Mouse (Mus musculus) embryonic facial prominence, embryonic 13.5 days (tissue): Measurements from ENCODE around the gene Cdkal1. TPM values are rescaled to one million over a fixed set of nuclear protein-coding genes. Genes with fewer than 3 reads are reported as not detected.

Experiments
- ATAC-seq: fragments of 200-750 bp; cut with Nextera tagmentation; 2 replicates; pipeline ENCODE4 v1.8.0; 2017; ENCODE audit warnings: low read depth; ENCODE audit not compliant: insufficient number of reproducible peaks, insufficient read depth, low FRiP score, low TSS enrichment
- H3K27ac ChIP-seq: fragments of 300-500 bp; sonication (generic); 2 replicates; pipeline ENCODE4 v1.5.1; 2015; ENCODE audit warnings: moderate library complexity, mild to moderate bottlenecking, inconsistent platforms
- H3K27me3 ChIP-seq: fragments of 300-500 bp; sonication (generic); 2 replicates; pipeline ENCODE4 v1.6.1; 2015; ENCODE audit warnings: mild to moderate bottlenecking, inconsistent platforms
- H3K36me3 ChIP-seq: fragments of 300-500 bp; sonication (generic); 2 replicates; pipeline ENCODE4 v1.6.1; 2015; ENCODE audit warnings: mild to moderate bottlenecking, inconsistent platforms
- H3K4me1 ChIP-seq: fragments of 300-500 bp; sonication (generic); 2 replicates; pipeline ENCODE4 v1.6.1; 2015; ENCODE audit warnings: inconsistent platforms
- H3K4me2 ChIP-seq: fragments of 300-500 bp; sonication (generic); 2 replicates; pipeline ENCODE4 v1.6.1; 2015; ENCODE audit warnings: moderate library complexity, mild to moderate bottlenecking, inconsistent platforms
- H3K4me3 ChIP-seq: fragments of 300-500 bp; sonication (generic); 2 replicates; pipeline ENCODE4 v1.5.1; 2015; ENCODE audit warnings: mild to moderate bottlenecking, inconsistent platforms
- H3K9ac ChIP-seq: fragments of 300-500 bp; sonication (generic); 2 replicates; pipeline ENCODE4 v1.6.1; 2015; ENCODE audit warnings: mild to moderate bottlenecking, inconsistent platforms
- H3K9me3 ChIP-seq: fragments of 300-500 bp; sonication (generic); 2 replicates; pipeline ENCODE4 v1.6.1; 2016; ENCODE audit warnings: inconsistent platforms
- WGBS: fragments of 180-500 bp; shearing (Covaris S2); methylation state at CpG from one replicate; pipeline ENCODE4 v1.1.7; 2015; ENCODE audit warnings: mixed read lengths; 5-methylcytosine and 5-hydroxymethylcytosine counted together
- polyA plus RNA-seq: library from polyadenylated mRNA; unstranded; fragments of >200 nt; fragmentation: Nextera tagmentation; extraction: Ambion mirVana; gene quantifications from 2 replicates; pipeline ENCODE4 v1.2.1, GENCODE M21; 2015

Gene Cdkal1
- polyA plus RNA-seq, 1 experiment from 2014 or later = 34.0 TPM

DNA sequence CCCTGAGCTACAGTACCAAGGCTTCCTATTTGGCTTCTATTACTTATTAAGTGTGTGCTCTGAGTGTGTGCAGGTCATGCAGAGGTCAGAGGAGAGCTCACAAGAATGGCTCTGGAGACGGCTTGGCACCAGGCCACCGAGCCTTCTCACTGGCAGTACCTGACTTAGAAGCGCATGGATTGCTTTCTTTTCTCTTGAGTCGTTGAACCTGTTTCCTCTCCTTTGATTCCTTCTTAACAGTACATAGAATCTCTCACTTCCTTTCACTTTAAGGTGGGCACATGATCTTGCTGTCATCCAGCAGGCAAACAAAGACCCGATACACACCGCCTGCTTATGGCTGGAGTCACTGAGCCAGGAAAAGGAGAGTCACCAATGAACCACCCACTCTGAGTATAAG is 74.8 kb downstream of the Cdkal1 start:
- H3K9me3 ChIP-seq = no peaks in the 10 kb centered on the region
- no peak overlapping the region for H3K4me3 ChIP-seq
- 51% methylated on average over 6 of the region's 6 CpGs for WGBS
- peaks cover 7% of the 10 kb centered on the region for H3K4me1 ChIP-seq
- 0 out of 2 replicates have a peak, but pooled peaks have one; percentile 48 for ATAC-seq
- no peaks in the 10 kb centered on the region for H3K27me3 ChIP-seq
- no peak overlapping the region for H3K9ac ChIP-seq
- H3K36me3 ChIP-seq = no peaks in the 10 kb centered on the region
- H3K27ac ChIP-seq = no peak overlapping the region
- H3K4me2 ChIP-seq = no peak overlapping the region

DNA sequence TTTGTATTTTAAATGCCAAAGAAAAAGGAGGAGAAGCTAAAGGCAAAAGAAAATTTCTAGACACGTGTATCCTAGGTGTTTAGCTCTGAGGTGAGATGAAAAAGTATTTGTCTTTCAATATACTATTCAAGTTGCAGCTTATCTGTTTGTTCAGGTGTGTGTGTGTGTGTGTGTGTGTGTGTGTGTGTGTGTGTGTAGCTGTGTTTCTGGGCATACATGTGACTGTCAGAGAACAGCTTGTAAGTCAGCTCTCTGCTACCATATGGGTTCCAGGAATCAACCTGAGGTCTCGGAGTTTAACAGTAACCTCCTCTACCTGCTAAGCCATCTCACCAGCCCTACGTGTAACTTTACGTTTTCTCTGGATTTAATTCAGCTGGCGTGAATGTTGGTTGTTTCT is 76.0 kb downstream of the Cdkal1 start:
- Histone ChIP-seq H3K4me1 (peaks cover 11% of the 10 kb centered on the region), H3K4me2 (no peak overlapping the region), H3K9me3 (no peaks in the 10 kb centered on the region), H3K36me3 (no peaks in the 10 kb centered on the region), H3K27ac (no peak overlapping the region), H3K27me3 (no peaks in the 10 kb centered on the region), H3K9ac (no peak overlapping the region), H3K4me3 (no peak overlapping the region)
- no peak for ATAC-seq
- WGBS = 85% methylated on average over 5 of the region's 5 CpGs

DNA sequence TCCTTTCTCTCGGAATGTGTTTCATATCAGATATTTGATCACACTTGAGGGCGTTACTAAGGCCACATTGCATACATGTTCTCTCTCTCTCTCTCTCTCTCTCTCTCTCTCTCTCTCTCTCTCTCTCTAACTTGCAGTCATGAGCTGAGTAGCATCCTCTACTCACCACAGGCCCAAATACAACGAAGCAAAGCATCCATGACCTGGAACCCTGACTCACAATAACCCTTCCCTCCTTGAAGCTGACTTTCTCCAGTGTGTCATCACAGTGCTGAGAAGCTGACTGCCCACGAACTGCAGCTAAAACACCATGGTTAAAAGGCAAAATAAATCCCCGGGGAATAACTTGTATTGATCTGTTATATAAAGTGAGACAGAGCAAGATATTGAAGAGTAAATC is 76.4 kb downstream of the Cdkal1 start:
- 70% methylated on average over 5 of the region's 5 CpGs for WGBS
- Histone ChIP-seq H3K36me3 (no peaks in the 10 kb centered on the region), H3K9ac (no peak overlapping the region), H3K9me3 (no peaks in the 10 kb centered on the region), H3K27ac (no peak overlapping the region), H3K27me3 (no peaks in the 10 kb centered on the region), H3K4me2 (no peak overlapping the region), H3K4me3 (no peak overlapping the region), H3K4me1 (peaks cover 11% of the 10 kb centered on the region)
- no peak for ATAC-seq

DNA sequence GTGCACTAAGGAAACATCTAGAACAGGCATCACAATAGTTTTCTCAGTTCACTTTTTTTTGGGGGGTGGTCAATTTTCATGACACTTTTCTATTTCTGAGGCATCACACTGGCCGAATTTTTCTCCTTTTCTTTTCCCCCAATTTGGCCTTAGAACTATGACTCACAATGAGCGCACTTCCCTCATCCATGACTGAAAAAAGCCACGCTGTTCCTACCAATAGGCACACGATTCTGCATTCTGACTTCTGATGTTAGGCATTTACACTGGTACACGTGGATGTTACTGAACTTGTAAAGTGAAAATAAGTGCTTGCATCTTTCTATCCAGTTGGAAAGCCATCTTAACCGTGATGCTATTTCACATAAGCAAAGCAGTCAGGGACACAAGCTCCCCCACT is 77.3 kb downstream of the Cdkal1 start:
- no peak for ATAC-seq
- no peaks in the 10 kb centered on the region for H3K27me3 ChIP-seq
- no peaks in the 10 kb centered on the region for H3K9me3 ChIP-seq
- no peak overlapping the region for H3K9ac ChIP-seq
- WGBS = 86% methylated on average over 6 of the region's 6 CpGs
- no peak overlapping the region for H3K4me3 ChIP-seq
- H3K27ac ChIP-seq = no peak overlapping the region
- H3K4me2 ChIP-seq = no peak overlapping the region
- H3K36me3 ChIP-seq = no peaks in the 10 kb centered on the region
- H3K4me1 ChIP-seq = peaks cover 16% of the 10 kb centered on the region

DNA sequence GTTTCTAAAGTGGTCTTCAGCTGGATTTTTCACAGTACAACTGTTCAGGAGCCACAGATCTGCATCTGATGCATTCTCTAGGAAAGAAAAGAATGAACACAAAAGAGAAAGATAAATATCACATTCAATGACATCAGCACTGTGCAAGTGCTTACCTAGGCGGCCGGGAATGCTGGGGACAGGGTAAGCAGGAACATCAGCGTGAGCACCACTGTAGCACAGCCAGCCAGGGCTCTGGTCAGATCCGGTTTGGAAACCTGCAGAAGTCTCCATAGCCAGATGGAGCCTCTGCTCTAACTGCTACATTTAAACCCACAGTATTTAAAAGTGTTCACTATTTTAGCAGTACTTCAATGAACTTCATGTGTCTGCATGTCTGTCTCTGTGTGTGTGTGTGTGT is 78.2 kb downstream of the Cdkal1 start:
- Histone ChIP-seq H3K9me3 (no peaks in the 10 kb centered on the region), H3K27me3 (no peaks in the 10 kb centered on the region), H3K36me3 (no peaks in the 10 kb centered on the region), H3K27ac (no peak overlapping the region), H3K9ac (no peak overlapping the region), H3K4me1 (peaks cover 22% of the 10 kb centered on the region), H3K4me2 (no peak overlapping the region), H3K4me3 (no peak overlapping the region)
- ATAC-seq = no peak
- WGBS = 82% methylated on average over 4 of the region's 4 CpGs

DNA sequence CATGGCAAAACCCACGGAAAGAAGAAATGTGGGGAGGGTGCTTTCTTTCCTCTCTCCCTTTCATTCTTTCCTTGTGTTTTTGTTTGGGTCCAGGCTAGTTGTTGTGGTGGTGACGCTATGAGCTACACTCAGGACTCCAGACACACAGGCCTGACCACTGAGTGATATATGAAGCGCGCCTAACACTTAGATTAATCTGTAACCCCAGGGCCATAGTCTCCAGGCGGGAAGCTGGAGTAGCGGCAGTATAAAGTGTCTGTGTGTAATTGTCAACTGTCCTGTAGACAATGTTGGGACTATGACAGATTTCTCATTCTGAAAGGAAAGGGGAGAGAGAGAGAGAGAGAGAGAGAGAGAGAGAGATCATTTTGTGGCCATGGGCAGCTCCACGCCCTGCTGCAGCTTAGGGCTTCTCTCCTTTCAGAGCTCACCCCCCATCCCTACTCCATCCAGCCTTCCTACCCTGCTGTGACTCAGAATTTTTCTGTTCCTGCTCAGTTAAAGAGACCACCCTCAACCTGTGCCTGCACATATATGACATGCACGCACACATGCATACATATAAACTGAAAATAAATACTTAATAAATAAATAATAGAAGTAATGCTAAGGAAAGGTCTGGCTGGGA is 79.8 kb downstream of the Cdkal1 start:
- no peak for ATAC-seq
- no peaks in the 10 kb centered on the region for H3K36me3 ChIP-seq
- H3K27ac ChIP-seq = peak overlapping the region; percentile 11; the same call in 1 of the 2 replicates
- no peak overlapping the region for H3K4me2 ChIP-seq
- H3K27me3 ChIP-seq = no peaks in the 10 kb centered on the region
- 51% methylated on average over 8 of the region's 8 CpGs for WGBS
- no peaks in the 10 kb centered on the region for H3K9me3 ChIP-seq
- no peak overlapping the region for H3K4me3 ChIP-seq
- H3K9ac ChIP-seq = no peak overlapping the region
- peaks cover 24% of the 10 kb centered on the region for H3K4me1 ChIP-seq

DNA sequence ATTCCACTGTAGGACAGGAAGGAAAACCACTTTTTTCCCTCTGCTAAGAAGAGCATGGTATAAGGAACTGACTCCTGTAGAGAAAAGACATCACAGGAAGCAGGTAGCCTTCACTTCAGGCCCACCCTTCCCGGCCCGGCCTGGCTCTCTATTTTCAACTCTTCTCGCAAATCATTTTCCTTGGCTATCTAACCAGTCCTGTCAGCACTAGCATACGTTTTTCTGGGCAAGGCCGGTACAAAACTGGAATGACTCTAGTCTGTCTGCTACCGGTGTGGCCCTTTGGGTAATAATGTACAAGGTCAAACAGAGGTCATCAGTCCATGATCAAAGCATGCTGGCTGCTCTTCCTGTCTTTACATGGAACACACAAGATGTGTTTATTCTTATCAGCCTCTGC is 81.9 kb downstream of the Cdkal1 start:
- WGBS = 23% methylated on average over 6 of the region's 6 CpGs
- no peaks in the 10 kb centered on the region for H3K9me3 ChIP-seq
- peaks cover 40% of the 10 kb centered on the region for H3K4me1 ChIP-seq
- no peak overlapping the region for H3K27ac ChIP-seq
- no peak overlapping the region for H3K9ac ChIP-seq
- H3K36me3 ChIP-seq = no peaks in the 10 kb centered on the region
- H3K4me2 ChIP-seq = no peak overlapping the region
- no peak for ATAC-seq
- no peaks in the 10 kb centered on the region for H3K27me3 ChIP-seq
- H3K4me3 ChIP-seq = no peak overlapping the region

DNA sequence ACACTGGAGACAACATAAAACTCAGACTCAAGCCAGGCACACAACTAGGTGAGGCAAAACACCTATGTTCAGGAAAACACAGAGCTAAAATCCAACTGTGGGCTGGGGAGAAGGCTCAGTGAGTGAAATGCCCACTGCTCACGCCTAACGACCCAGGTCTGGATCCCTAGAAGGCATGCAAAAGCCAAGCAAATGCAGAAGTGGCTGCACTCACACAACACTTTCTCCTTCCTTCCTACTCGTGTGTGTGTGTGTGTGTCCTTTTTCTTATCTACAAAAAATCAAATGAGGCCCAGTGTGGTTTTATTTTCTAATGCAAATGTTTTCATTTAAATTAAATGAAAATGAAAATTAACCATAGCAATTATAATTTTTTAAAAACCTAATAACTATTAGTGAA is 82.5 kb downstream of the Cdkal1 start:
- Histone ChIP-seq H3K9ac (no peak overlapping the region), H3K4me1 (peaks cover 45% of the 10 kb centered on the region), H3K27me3 (no peaks in the 10 kb centered on the region), H3K4me3 (no peak overlapping the region), H3K4me2 (no peak overlapping the region), H3K36me3 (no peaks in the 10 kb centered on the region), H3K27ac (no peak overlapping the region), H3K9me3 (no peaks in the 10 kb centered on the region)
- 48% methylated on average over 3 of the region's 3 CpGs for WGBS
- no peak for ATAC-seq

DNA sequence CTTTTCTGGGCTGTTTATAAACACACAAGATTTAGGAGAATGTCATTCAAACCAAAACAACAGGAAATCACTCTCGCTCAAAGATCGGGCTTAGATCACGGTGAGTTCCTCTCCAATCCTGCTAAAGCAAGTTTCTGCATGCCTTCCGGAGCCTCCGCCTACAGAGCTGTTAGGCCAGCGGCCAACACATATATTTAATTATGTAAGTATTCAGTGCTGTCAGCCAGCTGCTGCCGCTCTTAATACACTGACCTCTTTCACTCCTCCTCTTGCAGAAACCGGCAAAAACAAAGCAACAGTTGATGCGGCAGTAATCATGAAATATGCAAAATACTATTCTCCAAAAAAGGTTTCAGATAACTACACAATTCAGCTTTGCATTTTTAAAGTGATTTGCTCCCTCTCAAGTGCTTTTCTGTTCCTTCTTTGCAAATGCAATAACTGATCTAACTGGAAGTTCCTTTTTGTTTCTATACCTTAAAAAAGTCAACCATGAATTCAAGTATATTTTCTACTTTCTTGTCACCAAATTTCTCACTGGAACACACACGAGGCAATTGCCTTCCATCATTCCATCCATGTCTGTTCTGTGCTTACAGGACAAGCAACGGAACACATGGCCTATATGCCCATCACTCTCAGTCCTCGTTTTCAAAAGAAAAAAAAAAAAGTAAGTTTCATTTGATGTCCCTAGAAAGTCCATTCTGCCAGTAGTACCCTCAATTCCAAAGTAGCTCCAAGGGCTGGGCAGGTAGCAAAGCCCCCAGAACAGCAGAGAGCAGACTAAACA is 85.6 kb downstream of the Cdkal1 start:
- ATAC-seq = no peak
- Histone ChIP-seq H3K27me3 (no peaks in the 10 kb centered on the region), H3K4me1 (peaks cover 40% of the 10 kb centered on the region), H3K4me3 (no peak overlapping the region), H3K9ac (no peak overlapping the region), H3K9me3 (no peaks in the 10 kb centered on the region), H3K36me3 (no peaks in the 10 kb centered on the region), H3K4me2 (peak overlapping the region; percentile 43), H3K27ac (peak overlapping the region; percentile 68)
- WGBS = 12% methylated on average over 12 of the region's 12 CpGs

DNA sequence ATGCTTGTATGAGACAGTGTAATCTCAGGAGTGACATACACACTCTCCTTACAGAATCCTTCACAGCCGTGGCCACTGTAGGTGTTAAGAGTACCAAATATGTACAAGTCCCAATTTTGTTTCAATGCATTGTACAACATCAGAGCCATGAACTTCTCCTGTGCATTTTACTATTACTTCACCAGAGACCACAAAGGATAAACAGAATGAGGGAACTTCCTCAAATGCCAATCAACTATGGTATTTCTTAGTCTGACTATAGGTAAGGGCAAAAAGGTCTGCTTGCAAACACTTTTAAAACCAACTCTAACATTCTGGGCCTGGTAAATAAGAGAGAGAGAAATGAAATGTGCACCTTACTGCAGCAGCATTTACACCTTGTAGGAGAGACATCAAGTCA is 87.4 kb downstream of the Cdkal1 start:
- Histone ChIP-seq H3K36me3 (no peaks in the 10 kb centered on the region), H3K9ac (no peak overlapping the region), H3K27ac (no peak overlapping the region), H3K27me3 (no peaks in the 10 kb centered on the region), H3K9me3 (no peaks in the 10 kb centered on the region), H3K4me3 (no peak overlapping the region), H3K4me1 (peaks cover 35% of the 10 kb centered on the region), H3K4me2 (no peak overlapping the region)
- 66% methylated on average over 1 of the region's 1 CpGs for WGBS
- ATAC-seq = no peak

DNA sequence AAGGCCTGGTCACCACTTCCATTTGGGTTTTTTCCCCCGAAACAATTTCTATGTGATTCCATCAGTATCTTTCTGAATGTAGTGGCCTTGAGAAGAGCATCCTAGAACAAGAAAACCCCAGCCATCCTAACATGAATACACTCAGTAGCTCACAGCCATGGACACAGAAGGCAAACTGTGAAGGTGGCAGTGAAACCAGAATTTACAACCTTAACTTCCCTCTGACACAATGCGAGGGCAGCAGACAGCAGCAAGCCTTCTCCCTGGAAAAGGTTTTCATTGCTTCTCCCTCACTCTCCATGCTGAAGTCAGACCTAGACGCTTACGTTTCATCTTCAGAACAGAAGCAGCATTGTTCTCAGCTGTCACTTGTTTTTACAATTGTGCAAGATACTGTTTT is 87.9 kb downstream of the Cdkal1 start:
- H3K27ac ChIP-seq = no peak overlapping the region
- H3K4me2 ChIP-seq = no peak overlapping the region
- H3K4me3 ChIP-seq = no peak overlapping the region
- no peak overlapping the region for H3K9ac ChIP-seq
- 62% methylated on average over 4 of the region's 4 CpGs for WGBS
- no peak for ATAC-seq
- no peaks in the 10 kb centered on the region for H3K9me3 ChIP-seq
- peaks cover 31% of the 10 kb centered on the region for H3K4me1 ChIP-seq
- no peaks in the 10 kb centered on the region for H3K36me3 ChIP-seq
- H3K27me3 ChIP-seq = no peaks in the 10 kb centered on the region

DNA sequence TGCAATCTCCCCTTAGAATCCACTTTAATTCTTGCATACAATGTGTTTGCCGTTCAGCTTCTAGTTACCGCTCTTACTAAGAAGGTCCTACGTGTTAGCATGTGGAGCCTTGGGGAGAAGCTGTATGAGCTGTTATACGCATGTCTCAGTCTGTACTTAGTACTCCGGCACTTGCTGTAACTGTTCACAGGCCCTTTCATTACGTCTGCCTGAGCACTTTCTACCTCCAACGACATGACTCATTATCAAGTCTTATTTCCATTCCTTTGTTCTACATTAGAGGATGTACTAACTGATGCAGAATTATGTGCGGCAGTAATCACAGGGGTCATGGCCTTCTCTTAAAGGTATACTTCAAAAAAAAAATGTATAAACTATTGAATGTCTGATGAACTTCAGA is 89.1 kb downstream of the Cdkal1 start:
- no peak overlapping the region for H3K4me3 ChIP-seq
- no peaks in the 10 kb centered on the region for H3K36me3 ChIP-seq
- H3K27me3 ChIP-seq = no peaks in the 10 kb centered on the region
- H3K4me2 ChIP-seq = no peak overlapping the region
- H3K9ac ChIP-seq = no peak overlapping the region
- no peak overlapping the region for H3K27ac ChIP-seq
- no peaks in the 10 kb centered on the region for H3K9me3 ChIP-seq
- peaks cover 30% of the 10 kb centered on the region for H3K4me1 ChIP-seq
- 65% methylated on average over 8 of the region's 8 CpGs for WGBS
- ATAC-seq = no peak
